Mouse (Mus musculus) monocyte, adult 2 months (primary cell): ENCODE results near the gene Col25a1.

Experiments used
- DNase-seq, 2 experiments: peaks; one replicate each; pipeline ENCODE4 v3.0.0; 2022; ENCODE audit warnings: low spot score in 2 of 2, low read depth in 1 of 2

The Col25a1 gene

DNA sequence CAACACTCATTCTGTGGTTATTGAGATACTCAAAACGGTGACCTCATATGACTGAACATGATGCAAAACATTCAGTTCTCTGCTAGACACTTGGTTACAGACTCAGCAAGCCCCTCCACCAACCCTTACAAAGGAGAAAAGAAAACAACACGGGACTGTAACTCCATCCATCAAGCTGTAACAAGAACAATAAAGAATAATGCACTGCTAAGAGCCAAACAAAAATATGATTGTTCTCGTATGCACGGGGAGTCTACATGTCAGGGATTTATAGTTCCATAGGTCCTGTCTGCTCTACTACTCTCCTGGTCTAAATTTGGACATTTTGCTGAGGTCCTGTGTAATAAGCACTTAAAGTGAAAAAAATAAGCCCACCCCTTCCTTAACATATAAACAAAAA, 29.6 kb downstream of the Col25a1 start:
- no peak for DNase-seq

DNA sequence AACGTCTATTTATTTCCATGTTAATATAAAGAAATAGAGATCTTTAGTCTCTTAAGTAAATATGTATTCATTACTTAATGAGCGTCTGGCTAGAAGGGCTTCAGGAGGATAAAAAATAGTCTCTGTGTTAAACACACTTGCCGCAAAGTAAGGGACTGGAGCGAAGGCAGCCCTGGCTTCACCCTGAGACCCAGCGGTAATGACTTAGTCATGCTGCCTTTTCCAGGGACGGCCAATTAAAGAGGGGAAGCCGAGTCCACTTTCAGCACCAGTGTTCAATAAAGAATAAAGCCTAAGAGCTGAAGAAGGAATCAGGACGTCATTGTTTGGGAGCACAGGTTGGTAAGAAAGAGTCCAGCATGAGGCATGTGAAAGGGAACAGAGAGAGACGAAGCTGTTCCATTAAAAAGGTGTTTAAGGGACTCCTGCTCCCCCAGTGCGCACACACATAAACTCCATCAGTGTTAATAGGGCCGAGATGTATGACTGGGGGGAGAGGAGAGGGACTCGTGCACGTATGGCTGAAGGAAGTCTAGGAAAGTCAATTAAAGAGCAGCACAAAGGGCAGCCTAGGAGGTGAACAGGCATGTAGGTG, 30.1 kb downstream of the Col25a1 start:
- DNase-seq = no peak

DNA sequence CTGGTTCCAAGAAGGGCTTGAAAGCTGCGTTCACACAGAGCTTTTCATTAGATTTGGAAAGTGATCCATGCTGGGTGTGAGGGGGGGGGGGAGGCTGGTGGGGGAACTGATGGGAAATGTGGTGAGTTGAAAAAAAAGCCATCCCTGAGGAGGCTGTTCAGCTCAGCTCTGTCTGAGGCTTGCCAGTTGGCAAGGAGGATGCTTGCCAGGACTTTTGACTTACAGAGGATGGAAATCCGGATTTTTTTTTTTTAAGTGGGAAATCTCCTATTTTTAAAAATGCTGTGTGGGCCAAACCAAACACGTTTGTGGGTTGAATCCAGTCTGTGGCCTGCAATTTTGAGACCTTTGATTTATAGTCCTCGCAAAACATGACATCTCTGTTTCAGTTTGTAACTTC, 35.6 kb downstream of the Col25a1 start:
- no peak for DNase-seq

DNA sequence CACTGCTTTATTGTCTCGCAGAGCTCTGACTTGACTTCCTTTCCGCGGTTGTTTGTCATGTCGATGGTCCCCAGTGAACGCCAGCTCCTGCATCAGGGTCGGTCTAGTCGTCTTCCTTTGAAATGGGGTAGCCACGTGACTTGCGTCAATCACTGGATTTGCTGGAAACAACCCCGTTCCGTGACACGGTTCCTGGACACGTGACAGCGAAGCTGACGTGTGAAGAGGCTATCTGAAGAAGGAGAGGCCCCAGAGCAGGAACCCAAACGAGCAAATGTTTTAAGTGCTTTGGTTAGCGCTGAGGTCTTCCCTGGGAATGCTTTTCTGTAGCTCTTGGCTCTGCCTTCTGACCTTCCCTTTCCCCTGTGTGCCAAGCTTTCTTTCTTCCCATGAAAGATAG, 41.5 kb downstream of the Col25a1 start:
- no peak for DNase-seq

DNA sequence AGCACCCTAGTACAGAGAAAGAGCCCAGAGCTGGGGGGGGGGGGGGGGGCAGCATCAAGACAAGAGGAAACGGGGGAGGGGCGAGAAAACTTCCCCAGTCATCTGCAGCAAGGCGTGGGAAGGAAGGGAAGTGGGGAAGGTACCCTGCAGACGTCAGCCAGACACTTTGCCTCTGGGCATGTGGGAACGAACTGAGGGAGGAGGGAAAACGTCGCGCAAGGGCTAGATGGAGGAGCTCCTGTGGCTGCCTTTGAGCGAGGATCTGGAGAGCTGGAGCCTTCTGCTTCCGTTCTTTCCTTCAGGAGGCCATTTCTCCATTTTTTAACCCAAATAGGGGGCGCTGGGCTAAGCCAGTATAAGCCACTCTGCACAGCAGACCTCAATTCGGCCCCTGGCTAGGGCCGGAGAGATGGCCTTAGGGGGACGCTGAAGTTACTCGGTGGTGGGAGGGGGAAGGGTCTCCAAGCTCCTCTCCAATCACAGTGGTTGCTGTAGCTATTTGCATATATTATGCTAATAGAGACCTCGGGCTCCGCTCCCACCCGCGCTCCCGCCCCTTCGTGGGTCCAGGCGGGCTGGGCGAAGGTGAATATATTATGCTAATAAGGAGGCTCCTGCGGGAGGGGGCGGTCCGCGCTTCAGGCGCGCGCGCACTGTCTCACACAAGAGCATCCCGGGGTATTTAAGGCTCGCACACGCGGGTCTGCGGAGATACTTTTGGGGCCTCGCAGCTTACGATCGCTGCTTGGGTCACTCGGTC, 49.1 kb downstream of the Col25a1 start:
- DNase-seq = no peak

DNA sequence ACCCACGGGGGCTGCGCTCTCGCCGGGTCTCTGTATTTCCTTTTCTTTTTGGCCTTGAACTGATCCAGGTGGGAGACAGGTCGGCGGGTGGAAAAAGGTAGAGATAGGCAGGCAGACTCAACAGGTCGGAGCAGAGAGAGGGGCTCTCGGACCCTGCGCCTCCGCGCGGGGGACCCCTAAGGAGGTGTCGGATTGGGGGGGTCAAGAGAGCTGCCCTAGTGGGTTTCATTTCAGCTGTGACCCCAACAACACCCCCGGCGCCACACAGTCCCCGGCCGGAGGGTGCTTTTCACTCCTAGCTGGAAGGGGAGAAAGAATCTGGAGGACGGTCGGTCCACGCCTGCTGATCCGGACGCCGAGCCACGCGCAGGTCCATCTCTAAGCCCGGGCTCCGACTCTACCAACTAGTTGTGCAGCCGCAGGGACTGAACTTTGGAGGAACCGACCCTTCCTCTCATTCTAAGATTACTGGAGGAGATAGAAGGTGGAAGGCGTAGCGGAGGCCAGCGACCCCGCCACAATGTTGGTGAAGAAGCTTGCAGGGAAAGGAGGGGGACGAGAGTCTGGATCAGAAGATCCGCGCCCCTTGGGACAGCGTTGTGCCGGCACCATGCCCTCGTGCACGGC, 49.8 kb downstream of the Col25a1 start:
- no peak for DNase-seq

DNA sequence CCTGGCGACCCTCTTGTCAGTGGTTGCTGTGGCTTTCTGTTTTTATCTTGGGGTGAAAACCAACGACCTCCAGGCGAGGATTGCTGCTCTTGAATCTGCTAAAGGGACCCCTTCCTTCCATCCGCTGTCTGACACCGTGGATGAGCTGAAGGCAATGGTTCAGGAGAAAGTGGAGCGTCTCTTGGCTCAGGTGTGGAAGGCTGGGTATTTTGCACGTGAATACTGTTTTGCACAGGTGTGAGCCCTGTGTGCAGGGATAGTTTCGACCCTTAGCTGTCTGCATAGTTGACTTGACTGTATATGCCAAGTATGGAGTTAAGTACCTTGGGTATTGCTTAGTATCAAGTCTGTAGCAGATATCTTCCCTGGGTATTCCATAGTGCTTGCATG, 50.3 kb downstream of the Col25a1 start:
- no peak for DNase-seq

DNA sequence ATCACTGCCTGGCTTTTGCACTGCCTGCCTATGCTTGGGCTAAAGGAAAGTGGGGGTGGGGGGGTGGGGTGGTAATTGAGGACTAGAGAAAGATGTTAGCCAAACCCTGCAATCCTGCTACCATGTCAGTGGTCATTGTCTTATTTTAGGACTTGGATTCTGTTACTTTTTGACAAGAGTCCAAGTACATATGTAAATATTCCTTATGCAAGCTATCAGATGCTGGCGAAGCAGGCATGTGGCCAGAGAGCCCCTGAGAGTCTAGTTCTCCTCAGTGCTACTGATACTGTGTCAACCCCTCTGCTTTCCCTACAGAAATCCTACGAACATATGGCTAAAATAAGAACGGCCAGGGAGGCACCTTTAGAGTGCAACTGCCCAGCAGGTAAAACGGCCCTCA, 51.1 kb downstream of the Col25a1 start:
- no peak for DNase-seq

DNA sequence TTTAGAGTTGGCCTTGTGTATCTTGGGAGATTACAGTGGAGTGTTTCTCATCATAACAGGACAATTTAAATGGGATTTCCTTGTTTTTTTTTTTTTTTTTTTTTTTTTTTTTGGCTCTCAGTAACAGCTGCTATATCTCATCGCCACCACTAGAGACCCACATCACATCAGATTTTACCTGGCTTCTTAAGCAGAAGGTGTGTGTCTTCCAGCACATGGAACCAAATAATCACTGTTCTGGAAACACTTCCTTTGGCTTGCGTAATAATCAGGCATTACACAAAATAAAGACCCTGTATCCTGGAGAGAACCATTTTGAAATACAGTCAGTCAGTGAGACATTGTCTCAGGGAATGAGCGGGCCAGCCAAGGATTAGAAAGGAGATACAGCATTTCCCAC, 53.8 kb downstream of the Col25a1 start:
- DNase-seq = no peak

DNA sequence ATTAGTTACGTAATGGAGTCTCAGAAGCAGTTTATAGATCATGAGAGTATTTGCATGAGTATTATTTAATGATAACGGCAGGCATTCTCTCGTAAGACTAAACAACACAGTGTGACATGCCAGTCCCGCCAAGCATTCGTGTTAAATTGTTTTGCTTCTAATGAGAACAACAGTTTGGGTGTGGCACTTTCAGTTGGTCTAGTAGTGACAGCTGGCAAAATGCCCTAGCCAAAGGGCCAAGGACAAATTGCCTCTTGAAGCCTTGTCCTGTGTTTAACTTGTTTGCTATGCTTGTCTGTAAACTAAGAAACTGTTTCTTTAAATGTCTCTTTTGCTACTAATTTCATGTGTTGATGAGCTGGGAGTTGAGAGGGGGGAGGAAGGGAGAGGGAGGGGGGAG, 56.3 kb downstream of the Col25a1 start:
- DNase-seq = no peak

DNA sequence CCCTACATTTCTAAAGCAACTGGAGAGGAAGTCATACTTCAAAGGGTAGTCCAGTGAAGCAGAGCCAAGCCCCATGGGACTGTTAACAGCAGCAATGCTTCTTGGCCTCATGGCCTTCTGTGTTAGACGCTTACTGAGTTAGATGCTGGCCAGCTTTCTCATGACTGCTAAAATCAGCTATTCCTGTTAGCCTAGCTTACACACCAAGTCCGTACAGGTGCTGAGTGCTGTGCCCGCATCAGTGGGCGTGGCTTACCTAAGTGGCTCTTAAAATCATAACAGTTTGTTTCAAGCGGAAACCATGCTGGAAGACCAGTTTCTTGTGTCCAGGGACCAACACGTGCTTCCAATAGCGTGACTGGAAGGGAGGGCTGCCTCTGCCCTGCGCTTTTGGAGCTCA, 62.1 kb downstream of the Col25a1 start:
- DNase-seq = no peak

DNA sequence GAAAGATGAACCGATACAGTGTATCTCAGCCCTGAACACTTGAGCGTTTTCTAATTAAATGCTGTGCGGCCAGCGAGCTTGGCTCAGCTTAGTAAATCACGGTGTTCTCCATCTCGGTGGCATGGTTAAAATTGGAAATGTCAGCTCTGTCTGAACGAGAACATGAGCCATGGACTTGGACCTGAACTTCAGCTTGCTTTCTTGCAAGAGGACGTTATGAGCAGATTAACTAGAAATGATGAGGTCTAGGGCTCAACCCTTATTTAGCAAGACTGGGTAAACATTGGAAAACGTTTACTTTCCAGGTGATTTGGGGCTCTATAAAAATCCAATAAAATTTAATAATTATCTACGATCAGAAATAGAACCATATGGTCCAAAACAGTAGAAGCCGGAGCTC, 83.3 kb downstream of the Col25a1 start:
- no peak for DNase-seq

DNA sequence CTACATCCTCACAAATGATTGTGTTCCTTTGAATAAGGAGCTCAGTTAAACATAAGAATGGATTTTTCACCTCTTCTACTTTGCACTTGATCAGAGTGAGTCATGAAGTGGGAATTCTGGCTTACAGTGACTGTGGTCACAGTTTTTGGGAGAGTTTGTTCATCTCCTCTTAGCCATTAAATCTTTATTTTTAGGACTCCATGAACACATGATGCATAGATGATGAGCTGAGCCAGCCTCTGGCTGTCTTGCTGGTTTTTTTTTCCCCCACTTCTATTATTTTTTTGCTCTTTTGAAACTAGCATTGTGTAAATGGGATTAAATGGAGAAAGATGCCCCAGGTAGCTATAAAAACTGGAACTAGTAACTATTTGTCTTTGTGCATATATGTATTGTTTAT, 84.8 kb downstream of the Col25a1 start:
- DNase-seq = no peak

DNA sequence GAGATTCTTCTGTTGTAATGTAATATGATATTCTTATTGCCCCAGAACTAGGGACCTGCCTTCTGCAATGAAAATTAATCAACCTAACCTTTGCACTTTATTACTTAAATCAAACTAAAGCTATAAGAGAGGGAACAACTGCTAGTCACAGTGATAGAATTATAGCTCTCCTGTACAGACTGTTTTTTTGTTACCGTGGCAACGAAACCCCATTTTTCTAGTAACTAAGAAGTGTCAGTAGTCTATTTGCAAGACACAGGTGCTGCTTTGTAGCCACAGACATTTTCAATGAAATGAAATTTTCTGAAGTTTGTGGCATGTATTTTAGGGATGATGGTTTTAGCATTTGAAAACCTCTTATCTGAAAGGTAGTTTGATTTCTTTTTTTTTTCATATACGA, 85.3 kb downstream of the Col25a1 start:
- no peak for DNase-seq

DNA sequence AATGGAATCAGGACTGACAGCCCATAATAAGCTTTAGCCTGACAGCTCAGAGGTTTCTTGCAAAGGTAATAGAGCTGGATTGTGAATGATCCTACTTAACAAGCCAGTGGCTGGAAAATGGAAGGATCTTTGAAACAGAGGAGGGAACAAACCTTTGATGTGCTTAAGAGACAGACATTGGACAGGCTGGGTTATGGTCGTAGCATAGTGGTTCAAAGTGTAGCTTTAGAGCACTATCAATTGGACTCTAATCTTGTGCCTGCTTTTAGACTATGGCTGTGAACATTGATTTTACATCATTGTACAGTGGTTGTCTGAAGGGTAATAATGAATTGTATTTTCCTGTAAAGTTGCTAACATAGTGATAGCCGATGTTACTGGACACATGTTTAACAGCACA, 86.4 kb downstream of the Col25a1 start:
- no peak for DNase-seq

DNA sequence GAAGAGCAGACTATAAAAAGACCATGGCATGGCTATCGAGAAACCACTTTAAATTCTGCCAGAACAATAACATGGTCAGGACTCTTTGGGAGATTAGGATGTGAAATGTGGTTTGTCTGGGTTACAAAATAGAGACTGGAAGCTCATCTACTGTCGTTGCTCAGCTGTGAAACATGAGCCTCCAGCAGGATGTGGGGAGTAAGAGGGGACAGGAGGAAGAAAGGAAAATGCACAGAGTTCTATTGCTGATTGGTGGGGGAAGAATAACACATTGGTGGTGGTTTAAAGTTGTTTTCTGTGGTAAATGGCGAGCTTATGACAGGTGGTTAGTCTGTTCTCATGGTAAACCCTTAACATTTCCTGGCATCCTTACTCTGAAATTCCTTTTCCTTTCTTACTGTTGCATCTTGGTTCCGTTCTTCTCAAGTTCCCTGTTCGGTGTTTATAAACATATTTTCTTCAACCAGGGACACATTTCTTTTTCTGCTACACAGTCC, 87.0 kb downstream of the Col25a1 start:
- no peak for DNase-seq

DNA sequence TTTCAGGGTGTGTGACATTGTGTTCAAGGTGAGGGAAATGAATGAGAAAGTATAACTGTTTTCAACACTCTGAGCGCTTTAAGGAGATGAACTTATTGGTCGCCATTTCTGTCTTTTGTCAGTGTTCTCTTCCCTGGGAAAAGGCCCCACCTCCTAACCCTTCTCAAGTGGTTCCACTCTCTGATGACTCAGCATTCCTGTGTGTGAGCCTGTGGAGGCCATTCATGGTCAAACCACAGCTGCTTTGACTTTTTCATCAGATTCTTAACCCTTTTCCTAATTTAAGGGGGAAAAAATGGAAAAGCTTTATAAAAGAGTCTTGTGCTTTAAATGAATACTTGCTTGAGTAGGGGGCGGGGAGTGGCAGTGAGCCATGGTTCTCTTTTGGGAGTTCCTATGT, 89.5 kb downstream of the Col25a1 start:
- DNase-seq = no peak

DNA sequence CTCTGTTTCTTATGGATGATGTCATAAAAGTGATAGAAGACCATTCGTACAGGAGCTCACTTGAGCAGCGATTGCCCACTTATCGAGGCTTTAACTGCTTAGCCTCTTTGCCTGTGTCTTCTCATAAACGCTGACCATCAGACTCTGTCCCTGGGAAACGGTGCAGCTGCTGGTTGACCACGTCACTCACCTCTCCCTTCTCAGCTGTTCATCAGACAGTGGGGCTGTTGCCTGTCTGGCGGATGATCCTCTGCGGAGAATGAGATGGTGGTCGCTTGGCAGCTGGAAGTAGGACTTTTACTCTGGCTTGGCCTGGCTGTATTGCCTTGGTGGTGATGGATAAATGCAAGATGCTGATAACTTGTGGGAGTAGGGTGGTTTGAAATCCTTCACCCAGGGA, 96.9 kb downstream of the Col25a1 start:
- no peak for DNase-seq

DNA sequence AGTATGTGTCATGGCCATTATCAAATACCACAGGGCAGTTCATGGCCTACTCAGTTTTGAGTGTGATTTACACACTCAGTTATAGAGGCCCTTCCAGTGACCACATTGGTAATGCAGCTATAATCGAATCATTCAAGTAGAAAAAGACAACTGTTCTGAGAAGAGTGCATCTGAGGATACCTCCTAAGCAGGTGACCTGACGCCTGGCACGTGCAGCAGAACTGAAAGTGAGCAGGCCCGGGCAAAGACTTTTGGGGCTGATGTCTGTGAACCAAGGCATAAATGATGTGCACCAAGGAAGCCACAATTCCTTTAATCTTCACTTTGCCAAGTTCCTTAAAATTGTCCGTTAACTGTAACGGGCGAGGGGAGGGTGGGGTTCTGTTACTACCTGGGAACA, 101.6 kb downstream of the Col25a1 start:
- DNase-seq = no peak

DNA sequence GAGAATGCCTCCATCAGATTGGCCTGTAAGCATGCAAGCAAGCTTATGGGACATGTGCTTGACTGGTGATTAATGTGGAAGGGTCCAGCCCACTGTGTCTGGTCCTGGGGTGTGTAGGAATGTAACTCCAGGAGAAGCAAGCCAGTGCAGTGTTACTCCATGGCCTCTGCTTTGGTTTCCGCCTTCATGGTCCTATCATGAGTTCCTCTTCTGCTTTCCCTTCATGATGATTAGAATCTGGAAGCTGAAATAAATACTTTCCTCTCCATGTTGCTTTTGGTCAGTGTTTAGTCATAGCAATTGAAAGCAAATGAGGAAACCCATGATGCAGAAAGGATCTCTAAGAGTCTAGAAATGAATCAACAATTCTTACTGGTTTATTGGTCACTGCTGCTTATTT, 103.9 kb downstream of the Col25a1 start:
- no peak for DNase-seq

DNA sequence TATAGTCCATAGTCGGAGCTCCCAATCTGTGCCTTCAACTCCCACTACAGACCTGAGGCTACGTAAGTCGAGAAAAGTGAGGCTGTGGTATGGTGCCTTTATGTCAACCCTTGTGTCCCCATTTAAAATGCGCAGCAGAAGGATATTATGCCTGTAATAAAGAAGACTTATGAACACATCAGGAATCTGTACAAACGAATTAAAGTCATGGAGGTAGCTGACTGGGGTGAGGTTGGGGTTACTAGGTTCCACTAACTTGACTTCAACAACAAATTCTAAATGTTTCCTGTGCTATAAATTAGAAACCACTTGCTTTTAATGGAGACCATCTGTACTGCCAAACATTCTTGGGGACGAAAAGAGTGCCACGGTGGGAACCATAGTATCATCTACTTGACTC, 104.8 kb downstream of the Col25a1 start:
- DNase-seq = no peak

DNA sequence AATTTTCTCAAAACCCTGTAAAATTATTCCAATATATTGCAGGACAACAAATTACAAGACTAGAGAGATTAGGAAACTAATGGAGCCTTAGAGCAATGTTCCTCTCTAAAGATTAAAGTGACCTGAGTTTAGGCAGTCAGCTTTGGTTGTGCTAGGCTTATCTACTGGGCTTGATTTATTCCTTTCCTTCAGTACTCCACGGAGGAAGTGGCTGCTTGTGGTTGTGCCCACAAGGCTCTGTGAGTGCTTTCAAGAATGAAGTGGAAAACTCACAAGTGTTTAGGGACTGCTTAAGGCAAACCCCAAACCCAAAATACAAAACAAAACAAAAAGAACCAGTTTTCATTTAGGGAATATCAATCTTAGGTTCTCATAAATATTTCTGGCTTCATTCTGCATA, 106.6 kb downstream of the Col25a1 start:
- DNase-seq = no peak

DNA sequence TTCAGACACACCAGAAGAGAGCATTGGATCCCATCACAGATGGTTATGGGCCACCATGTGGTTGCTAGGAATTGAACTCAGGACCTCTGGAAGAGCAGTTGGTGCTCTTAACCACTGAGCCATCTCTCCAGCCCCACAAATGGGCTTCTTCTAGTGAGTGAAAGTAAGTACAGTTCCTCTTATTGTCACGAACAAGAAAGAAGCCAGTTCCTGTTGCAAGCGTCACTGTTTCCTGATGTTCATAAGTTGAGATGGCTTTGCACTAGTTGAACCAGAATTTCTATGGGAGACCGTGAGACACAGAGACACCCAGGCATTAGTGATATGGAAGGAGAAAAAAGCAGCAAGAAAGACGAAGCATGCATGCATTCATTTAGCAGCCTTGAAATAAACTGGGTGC, 110.6 kb downstream of the Col25a1 start:
- no peak for DNase-seq
